Mouse (Mus musculus): Measurements from ENCODE around the gene Dync1h1.
"Not testable (repeated sequence)": the region's sequence is repeated elsewhere in the genome, so short reads cannot be mapped to it uniquely, and the experiment has no call there.

GRCm38 (mm10) chr12:110705419-110705818 is 104.2 kb downstream of the Dync1h1 start:
- not testable (repeated sequence) for TF ChIP-seq POLR2A (IDR thresholded peaks at IDR 0.05; ENCODE audit: low read depth, low read length); CTCF (IDR thresholded peaks at IDR 0.05; ENCODE audit: extremely low read depth, insufficient read depth, insufficient read length, insufficient replicate concordance)
